ENCODE assay signal across 7 mouse cellular contexts in genomic region chr1:88586823-88587820, GRCm38 (mm10).
DNase-seq lines count a peak whose midpoint lies in the region; ATAC-seq lines count a peak whose summit lies in the region.

No protein-coding gene starts in this region.

- intact Hi-C loops in left cerebral cortex, postnatal 14 days (cut with DNase I), result no loop called here

- H3K9ac ChIP-seq in midbrain, embryonic 13.5 days (replicated peaks), result no peak overlapping the region
- no peak overlapping the region for H3K9ac ChIP-seq in midbrain, embryonic 16.5 days (ENCODE audit: low read depth, low read length)

- H3K9me3 ChIP-seq in midbrain, embryonic 13.5 days, result no peaks in the 10 kb centered on the region
- H3K9me3 ChIP-seq in midbrain, embryonic 16.5 days (replicated peaks; ENCODE audit: control insufficient read depth, low read length, poor library complexity, severe bottlenecking), result no peaks in the 10 kb centered on the region

- no peak overlapping the region for H3K4me2 ChIP-seq in midbrain, embryonic 13.5 days (replicated peaks)
- no peak overlapping the region for H3K4me2 ChIP-seq in midbrain, embryonic 16.5 days (ENCODE audit: low read length)

- H3K36me3 ChIP-seq in midbrain, embryonic 13.5 days, result no peaks in the 10 kb centered on the region
- H3K36me3 ChIP-seq in midbrain, embryonic 16.5 days (ENCODE audit: control insufficient read depth, insufficient read depth, low read length), result no peaks in the 10 kb centered on the region

- peak; percentile 35 to 48 for DNase-seq in left cerebral cortex, adult 9 months (ENCODE audit: low spot score in 2 of 2)
- no peak for DNase-seq in left cerebral cortex, adult 8-10 months (ENCODE audit: low spot score in 2 of 2)
- DNase-seq in brain, adult 2 months (ENCODE audit: low read depth, low spot score), result peak; percentile 70
- peak; percentile 28 to 43 for DNase-seq in left cerebral cortex, postnatal 14 days (ENCODE audit: low spot score in 2 of 2)
- peak; percentile 59 for DNase-seq in skeletal muscle tissue, adult 2 months (ENCODE audit: low read depth, low spot score)

- no peak for ATAC-seq in midbrain, embryonic 13.5 days
- ATAC-seq in midbrain, embryonic 16.5 days, result no peak

- H3K27ac ChIP-seq in midbrain, embryonic 13.5 days, result no peak overlapping the region
- H3K27ac ChIP-seq in midbrain, embryonic 16.5 days (ENCODE audit: low read length), result no peak overlapping the region

- 85% methylated on average over 13 of the region's 13 CpGs for WGBS in midbrain, embryonic 13.5 days
- WGBS in midbrain, embryonic 16.5 days, result 87% methylated on average over 13 of the region's 13 CpGs

- H3K4me1 ChIP-seq in midbrain, embryonic 13.5 days (replicated peaks), result peaks cover 6% of the 10 kb centered on the region
- H3K4me1 ChIP-seq in midbrain, embryonic 16.5 days (ENCODE audit: control insufficient read depth, insufficient read depth, low read length), result no peaks in the 10 kb centered on the region; the same call in 1 of the 2 replicates

- no peak overlapping the region for H3K4me3 ChIP-seq in midbrain, embryonic 13.5 days (replicated peaks)
- no peak overlapping the region for H3K4me3 ChIP-seq in midbrain, embryonic 16.5 days (ENCODE audit: low read depth, low read length)

- H3K27me3 ChIP-seq in midbrain, embryonic 13.5 days, result peaks cover 10% of the 10 kb centered on the region; the same call in 1 of the 2 replicates
- H3K27me3 ChIP-seq in midbrain, embryonic 16.5 days (ENCODE audit: control insufficient read depth, insufficient read depth, low read depth, low read length), result no peaks in the 10 kb centered on the region

Comparison
In these comparisons a context has a peak if more than half of its experiments do, and no peak if none do; other contexts are left out.
1. DNase-seq: peak in left cerebral cortex, adult 9 months (2 of 2), brain, adult 2 months (single experiment), left cerebral cortex, postnatal 14 days (2 of 2) and skeletal muscle tissue, adult 2 months (single experiment); none in left cerebral cortex, adult 8-10 months (0 of 2).